Mouse (Mus musculus) macrophage (primary cell): ENCODE results near the gene Efl1. TPM values are rescaled to one million over a fixed set of nuclear protein-coding genes. Genes with fewer than 3 reads are reported as not detected.

Experiments used
- H3K27ac ChIP-seq: fragments of 350-480 bp; formaldehyde crosslinking; 2 replicates; pipeline ENCODE4 v1.9.0; 2021
- H3K36me3 ChIP-seq: fragments of 350-480 bp; formaldehyde crosslinking; 2 replicates; pipeline ENCODE4 v1.9.0; 2021; ENCODE audit errors: inconsistent target
- H3K4me3 ChIP-seq: fragments of 350-480 bp; formaldehyde crosslinking; 2 replicates; pipeline ENCODE4 v1.9.0; 2021; ENCODE audit errors: inconsistent target
- H3K79me2 ChIP-seq: fragments of 350-480 bp; formaldehyde crosslinking; 2 replicates; pipeline ENCODE4 v1.9.0; 2021; ENCODE audit errors: inconsistent target
- WGBS: methylation state at CpG from one replicate; pipeline ENCODE4 v1.1.7; 2026; ENCODE audit warnings: inconsistent platforms; ENCODE audit not compliant: missing documents; 5-methylcytosine and 5-hydroxymethylcytosine counted together
- polyA plus RNA-seq: library from polyadenylated mRNA; stranded (reverse); fragments of 250-400 nt; gene quantifications from 3 replicates; pipeline ENCODE4 v1.2.4, GENCODE M21; 2018; ENCODE audit warnings: inconsistent platforms

The Efl1 gene
- polyA plus RNA-seq, 1 experiment from 2014 or later = 13.8 TPM

DNA sequence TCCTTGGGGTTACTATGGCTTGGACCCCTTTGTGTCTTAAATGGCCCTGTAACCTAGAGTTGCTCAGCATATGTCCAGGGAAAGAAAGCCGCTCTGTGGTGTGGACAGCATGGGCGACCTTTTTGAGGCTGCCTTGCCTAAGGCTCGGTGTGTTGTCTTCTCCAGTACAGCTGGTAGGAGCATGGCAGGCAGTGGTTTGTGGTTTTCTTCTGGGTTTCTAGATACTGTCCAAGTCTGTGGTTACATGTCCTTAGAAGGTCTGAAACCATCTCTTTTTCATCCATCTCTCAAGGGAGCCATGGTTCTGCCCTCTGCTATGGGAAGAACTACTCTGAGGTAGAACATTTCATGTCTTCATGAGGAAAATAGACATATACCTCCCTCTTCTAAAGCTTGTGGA lies 50.6 kb downstream of the Efl1 start:
- 60% methylated on average over 3 of the region's 3 CpGs for WGBS
- Histone ChIP-seq H3K27ac (no peak overlapping the region), H3K36me3 (peaks cover 46% of the 10 kb centered on the region), H3K79me2 (no peaks in the 10 kb centered on the region), H3K4me3 (no peak overlapping the region)

DNA sequence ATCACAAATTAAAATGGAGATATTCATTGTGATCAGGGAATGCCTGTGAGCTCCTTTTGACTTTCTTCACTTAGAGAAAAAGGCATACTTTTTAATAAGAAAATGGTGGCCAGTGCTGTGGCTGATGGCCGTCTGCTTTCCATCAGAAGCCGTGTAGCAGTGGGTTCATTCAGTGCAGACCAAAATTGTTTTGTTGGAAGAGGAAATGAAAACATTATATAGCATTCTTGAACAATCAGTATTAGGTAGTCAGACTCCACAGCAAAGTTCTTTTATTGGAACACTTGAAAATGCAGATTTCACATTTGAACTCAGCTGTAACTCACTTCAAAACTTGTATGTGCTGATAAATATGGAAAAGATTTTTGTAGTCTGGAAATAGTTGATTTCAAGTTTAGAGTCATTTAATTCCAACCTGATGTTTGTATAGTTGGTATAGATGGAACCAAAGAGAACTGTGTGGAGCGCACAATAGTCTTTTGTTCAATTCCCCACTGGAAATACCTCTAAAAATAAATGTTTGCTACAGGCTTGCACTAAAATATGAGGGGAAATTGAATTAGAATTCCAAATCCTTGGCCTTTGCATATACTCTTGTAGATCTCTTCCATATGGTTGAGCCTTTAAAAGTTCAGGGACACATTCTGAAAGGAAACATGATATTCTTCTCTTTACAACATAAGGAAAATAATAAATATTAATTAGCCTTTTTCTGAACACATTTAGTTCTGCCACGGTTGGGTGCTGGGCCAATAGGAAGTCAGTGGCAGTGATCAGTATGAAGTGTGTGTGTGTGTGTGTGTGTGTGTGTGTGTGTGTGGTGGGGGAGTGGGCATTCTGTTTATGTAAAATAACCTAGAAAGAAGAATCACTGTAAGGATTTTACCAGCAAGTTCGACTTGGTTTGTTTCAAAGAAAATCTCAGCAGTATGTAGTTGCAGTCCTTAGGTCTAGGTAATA lies 54.2 kb downstream of the Efl1 start:
- H3K4me3 ChIP-seq = no peak overlapping the region
- H3K79me2 ChIP-seq = no peaks in the 10 kb centered on the region
- peaks cover 29% of the 10 kb centered on the region for H3K36me3 ChIP-seq
- WGBS = 96% methylated on average over 5 of the region's 5 CpGs
- H3K27ac ChIP-seq = no peak overlapping the region

DNA sequence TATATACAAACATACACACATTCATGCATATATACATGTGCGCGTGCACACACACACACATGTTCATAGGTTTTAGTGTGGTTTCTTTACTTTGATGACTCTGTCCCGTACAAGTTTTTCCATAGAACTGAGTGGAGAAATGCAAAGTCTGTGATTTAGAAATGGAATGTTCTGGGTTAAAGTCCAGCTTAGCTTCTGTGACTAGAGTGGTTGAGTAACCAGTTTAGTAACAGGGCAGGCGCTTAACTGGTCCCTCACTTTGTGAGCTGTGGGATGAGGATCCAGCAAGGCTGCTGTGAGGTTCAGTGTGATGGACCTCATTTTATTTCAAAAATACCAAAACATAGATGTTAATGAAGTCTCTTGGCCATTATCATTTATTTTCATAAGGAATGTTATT lies 60.8 kb downstream of the Efl1 start:
- no peaks in the 10 kb centered on the region for H3K36me3 ChIP-seq
- no peak overlapping the region for H3K4me3 ChIP-seq
- H3K79me2 ChIP-seq = no peaks in the 10 kb centered on the region
- H3K27ac ChIP-seq = no peak overlapping the region
- 90% methylated on average over 4 of the region's 4 CpGs for WGBS

DNA sequence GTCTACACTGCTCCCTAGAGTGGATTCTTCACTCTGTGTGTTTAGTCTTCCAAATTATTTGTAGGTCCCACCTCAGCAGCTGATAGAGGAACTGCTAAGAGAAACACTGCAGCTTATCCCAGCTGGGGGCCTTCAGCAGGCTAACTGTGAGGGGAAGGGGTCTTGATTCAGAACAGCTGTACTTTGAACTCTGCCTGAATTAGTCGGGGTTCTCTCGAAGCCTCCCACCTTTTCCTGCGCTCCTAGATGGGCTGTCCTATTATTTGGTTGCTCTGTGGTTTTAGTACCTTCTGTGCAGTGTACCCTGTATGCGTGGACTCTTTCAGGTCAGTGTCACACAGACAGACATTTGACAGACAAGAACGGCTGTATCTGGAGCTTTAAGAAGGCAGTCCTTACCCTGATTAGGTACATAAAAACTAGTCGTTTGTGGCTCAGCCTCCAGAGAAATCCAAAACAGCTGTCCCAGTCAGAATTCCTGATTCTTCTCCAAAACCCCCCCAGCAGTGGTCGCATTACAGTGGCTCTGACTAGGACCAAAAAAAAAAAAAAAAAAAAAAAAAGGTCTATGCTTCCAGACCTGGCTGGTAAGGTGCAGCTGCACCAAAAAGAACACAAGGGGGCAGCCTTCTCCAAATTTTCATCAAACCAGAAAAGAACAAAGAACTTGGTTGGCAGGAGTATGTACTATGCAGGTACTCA lies 66.9 kb downstream of the Efl1 start:
- 72% methylated on average over 7 of the region's 7 CpGs for WGBS
- H3K79me2 ChIP-seq = no peaks in the 10 kb centered on the region

DNA sequence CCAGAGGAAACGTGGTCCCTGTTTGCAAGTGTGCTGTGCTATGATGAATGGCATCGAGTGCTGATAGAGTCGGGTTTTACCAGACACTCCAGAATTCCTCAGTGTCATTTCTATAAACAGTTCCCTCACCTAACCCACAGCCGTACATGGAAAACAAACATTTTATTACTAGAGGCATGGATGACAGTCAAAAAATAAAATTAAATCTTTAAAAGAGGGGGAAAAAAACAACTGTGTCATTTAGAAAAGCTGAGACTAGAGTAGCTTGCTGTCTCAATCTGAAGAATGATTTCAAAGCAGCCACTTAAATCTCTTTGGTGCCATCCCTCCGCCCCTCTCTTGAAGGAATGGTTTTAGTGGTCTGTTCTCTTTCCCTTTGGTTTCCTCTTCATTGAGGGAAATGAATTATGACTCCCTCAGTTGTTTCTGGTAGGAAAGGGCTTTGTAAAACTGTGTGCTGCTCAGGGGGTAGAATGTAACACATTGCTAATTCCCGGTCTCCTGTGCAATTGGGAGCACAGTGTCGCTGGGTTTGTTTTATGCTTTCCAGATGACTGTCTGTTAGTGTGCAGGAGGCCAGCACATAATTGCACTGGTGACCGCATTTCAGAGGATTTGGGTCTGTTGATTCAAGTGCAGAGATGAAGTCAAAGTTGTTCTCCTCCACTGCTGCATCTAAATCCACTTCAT lies 67.6 kb downstream of the Efl1 start:
- H3K79me2 ChIP-seq = no peaks in the 10 kb centered on the region
- WGBS = 62% methylated on average over 8 of the region's 8 CpGs
- no peak overlapping the region for H3K4me3 ChIP-seq
- H3K36me3 ChIP-seq = no peaks in the 10 kb centered on the region
- no peak overlapping the region for H3K27ac ChIP-seq

More for the DNA sequence above, 66.9 kb downstream of the Efl1 start:
- H3K4me3 ChIP-seq = no peak overlapping the region
- H3K36me3 ChIP-seq = no peaks in the 10 kb centered on the region
- no peak overlapping the region for H3K27ac ChIP-seq

DNA sequence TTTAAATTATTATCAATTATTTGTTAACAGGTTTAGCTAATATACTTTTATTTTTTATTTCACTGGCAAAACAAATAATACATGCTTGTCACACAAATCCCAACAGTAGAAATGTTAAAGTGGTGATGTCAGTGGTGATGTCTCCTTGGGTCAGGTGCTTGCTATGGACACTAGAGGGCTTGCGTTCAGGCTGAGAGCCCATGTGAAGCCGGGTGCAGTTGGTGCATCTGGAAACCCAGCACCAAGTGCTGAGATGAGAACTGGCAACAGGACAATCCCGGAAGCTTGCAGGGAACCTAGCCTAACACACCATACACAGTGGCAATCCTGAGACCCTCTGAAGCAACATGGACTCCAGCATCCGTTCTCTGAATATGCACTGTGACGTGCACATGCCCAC lies 70.9 kb downstream of the Efl1 start:
- Histone ChIP-seq H3K36me3 (no peaks in the 10 kb centered on the region), H3K27ac (no peak overlapping the region), H3K79me2 (no peaks in the 10 kb centered on the region), H3K4me3 (no peak overlapping the region)
- 82% methylated on average over 5 of the region's 5 CpGs for WGBS

DNA sequence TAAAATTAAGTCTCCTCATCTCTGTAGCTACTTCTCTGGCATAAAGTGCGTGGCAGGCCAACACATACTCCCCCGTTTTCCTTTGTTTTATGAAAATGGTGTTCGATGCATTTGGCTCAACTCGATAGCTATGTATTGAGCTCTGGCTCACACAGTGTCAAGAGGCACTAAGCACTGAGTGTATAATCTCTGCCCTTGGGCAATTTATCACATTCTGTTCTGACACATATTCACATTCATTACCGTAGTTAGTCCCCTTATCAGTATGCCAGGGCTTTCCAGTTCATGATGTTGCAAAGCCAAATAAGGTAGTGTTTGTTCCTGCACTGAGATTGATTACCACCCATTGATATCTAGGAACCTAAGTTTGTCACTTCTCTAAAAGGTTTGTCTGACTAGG lies 71.3 kb downstream of the Efl1 start:
- no peak overlapping the region for H3K4me3 ChIP-seq
- no peak overlapping the region for H3K27ac ChIP-seq
- H3K36me3 ChIP-seq = no peaks in the 10 kb centered on the region
- 97% methylated on average over 5 of the region's 5 CpGs for WGBS
- H3K79me2 ChIP-seq = no peaks in the 10 kb centered on the region

DNA sequence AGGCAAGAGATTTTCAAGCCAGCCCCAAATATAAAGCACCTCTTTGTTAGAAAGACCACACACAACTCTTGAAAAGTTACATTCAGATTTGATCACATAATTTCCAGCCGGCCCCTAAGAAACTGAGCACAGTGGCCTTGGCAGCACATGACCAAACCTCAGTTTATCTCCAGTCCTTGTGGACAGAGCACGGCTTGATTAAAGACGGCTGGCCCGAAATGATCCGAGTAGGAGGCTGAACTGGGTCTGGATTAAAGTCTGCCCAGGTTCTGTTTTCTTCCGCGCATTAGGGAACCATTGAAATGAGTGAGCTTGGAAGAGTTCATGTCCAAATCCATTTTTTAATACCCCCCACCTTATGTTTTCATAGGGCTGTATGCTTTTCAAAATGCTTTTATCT lies 72.1 kb downstream of the Efl1 start:
- 98% methylated on average over 7 of the region's 7 CpGs for WGBS
- H3K27ac ChIP-seq = no peak overlapping the region
- H3K4me3 ChIP-seq = no peak overlapping the region
- H3K36me3 ChIP-seq = no peaks in the 10 kb centered on the region
- no peaks in the 10 kb centered on the region for H3K79me2 ChIP-seq

DNA sequence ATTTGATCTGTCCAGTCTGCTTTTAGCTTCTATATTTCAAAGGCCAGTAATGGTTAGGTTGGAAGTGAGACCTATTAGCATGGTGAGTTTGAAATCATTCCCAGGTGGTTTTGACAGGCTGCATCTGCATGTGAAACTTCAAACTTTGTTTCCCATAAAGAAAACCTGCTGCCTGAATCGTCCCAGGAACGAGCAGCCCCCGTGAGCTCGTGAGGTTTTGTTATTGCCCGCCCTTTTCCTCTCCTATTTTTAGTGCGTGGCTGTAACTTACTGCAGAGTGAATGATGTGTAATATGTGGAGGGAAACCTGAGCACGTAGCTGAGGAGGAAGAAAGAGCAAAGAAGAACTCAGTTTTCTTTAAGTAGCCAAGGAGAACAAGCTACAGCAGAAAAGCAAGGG lies 72.5 kb downstream of the Efl1 start:
- Histone ChIP-seq H3K27ac (no peak overlapping the region), H3K79me2 (no peaks in the 10 kb centered on the region), H3K36me3 (no peaks in the 10 kb centered on the region), H3K4me3 (no peak overlapping the region)
- WGBS = 22% methylated on average over 7 of the region's 7 CpGs

DNA sequence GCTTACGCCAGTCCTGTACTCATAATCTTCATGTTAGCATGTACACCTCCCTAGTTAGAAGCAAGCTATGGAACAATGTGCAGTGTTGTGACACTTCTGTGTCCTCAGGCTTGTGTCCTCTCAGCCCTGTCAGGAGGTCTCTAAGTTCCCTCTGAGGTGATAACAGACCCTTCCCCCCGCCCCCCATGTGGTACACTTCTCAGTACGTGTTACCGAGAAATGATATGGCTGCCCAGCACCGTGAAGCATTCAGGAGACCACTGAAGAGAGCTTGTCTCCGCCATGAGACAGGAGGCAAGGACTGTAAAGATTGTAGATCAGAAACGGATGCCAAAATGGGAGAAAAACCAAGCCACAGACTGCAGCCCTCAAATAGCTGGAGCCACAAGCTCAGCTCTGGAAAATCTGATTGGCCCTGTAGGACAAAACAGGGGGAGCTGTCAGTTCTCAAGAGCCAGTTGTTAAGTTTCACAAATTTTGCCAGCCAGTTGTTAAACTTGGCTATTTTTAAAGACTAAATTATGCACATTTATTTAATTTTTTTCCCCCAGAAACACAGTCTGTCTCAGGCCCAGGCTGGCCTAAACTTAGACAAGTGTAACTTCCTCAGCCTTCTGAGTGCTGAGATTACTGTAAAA lies 74.2 kb downstream of the Efl1 start:
- Histone ChIP-seq H3K4me3 (no peak overlapping the region), H3K79me2 (no peaks in the 10 kb centered on the region), H3K36me3 (no peaks in the 10 kb centered on the region), H3K27ac (no peak overlapping the region)
- 99% methylated on average over 7 of the region's 7 CpGs for WGBS

DNA sequence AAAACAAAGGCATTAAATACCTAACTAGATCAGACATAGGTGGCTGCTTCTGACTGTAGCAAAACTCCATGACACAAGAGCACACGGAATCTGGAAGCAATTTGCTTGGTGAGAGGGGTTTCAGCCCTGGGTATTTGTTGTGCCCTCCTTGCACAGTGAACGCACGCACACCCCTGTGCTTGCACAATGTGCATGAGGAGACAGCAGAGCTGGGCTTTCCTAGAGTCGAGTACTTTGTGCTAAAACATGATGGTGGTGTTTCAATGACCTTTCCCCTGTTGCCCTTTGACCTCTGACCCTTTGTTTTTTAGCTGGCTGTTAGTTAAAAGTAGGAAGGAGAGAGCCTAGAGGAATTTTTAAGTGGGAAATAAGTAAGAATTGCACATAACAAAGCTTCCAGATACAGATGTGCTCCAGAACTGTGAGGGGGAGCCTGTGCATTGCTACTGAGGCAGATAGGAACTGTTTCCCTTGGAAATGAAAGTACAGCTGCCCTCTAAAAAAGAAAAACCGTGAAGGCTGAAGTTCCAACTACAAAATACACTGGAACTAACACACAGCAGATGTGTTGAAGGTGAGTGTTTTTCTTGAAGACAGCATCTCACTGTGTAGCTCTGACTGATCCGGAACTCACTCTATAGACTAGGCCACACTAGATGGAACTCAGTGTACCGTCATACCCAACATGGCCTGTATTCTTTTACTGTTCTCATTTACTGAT lies 74.9 kb downstream of the Efl1 start:
- no peak overlapping the region for H3K27ac ChIP-seq
- H3K4me3 ChIP-seq = no peak overlapping the region
- H3K36me3 ChIP-seq = no peaks in the 10 kb centered on the region
- H3K79me2 ChIP-seq = no peaks in the 10 kb centered on the region
- WGBS = 95% methylated on average over 7 of the region's 7 CpGs

DNA sequence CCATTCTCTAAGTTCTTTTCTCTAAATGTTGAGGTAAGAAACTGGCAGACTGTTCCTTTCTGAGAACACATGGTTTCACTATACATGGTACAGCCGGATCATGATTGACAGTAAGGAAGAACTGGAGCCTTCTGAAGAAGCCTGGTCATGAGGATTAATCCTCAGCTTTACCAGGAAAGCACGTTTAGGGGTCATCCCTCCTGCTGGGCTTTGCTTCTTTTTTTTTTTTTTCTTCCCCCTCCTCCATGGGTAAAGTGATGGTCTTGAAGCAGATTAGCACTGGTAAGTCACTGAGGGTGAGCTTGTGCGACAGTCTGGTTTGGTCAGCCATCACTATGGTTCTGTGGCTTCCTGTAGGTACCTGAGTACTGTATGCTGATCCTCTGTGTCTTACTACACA lies 76.1 kb downstream of the Efl1 start:
- H3K36me3 ChIP-seq = no peaks in the 10 kb centered on the region
- H3K27ac ChIP-seq = no peak overlapping the region
- no peak overlapping the region for H3K4me3 ChIP-seq
- no peaks in the 10 kb centered on the region for H3K79me2 ChIP-seq
- 95% methylated on average over 2 of the region's 3 CpGs for WGBS

DNA sequence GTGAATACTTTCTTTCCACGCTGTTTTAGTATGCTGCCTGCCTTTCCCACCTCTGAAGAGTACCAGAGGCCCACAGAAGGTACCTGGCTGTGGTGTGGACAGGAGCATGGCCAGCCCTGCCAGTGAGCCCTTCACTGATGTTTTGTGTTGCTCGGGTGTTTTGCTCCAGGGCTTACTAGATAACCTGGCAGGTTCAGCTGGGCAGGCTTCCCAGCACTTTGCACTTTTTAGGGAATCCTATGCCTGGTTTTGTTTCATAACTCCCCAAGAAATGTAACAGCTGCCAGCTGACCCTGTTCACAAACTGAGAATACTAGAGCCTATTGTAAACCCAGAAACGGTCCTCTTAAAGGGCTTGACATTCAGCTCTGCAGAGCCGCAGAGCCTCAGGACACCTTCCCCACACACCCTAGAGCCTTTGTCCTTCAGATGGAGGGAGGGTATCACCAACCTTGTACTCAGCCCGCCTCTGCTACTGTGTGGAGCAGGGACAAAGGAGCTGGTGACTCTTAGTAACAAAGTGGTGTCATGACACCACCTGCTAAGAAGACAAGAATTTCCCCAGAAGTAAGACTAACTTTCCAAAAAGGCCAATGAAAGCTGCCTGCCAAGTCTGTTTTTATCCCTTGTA lies 76.7 kb downstream of the Efl1 start:
- 97% methylated on average over 5 of the region's 5 CpGs for WGBS
- Histone ChIP-seq H3K4me3 (no peak overlapping the region), H3K36me3 (no peaks in the 10 kb centered on the region), H3K27ac (no peak overlapping the region), H3K79me2 (no peaks in the 10 kb centered on the region)
